Mouse (Mus musculus): ENCODE data around the gene Slc22a15.

The Slc22a15 gene

DNA sequence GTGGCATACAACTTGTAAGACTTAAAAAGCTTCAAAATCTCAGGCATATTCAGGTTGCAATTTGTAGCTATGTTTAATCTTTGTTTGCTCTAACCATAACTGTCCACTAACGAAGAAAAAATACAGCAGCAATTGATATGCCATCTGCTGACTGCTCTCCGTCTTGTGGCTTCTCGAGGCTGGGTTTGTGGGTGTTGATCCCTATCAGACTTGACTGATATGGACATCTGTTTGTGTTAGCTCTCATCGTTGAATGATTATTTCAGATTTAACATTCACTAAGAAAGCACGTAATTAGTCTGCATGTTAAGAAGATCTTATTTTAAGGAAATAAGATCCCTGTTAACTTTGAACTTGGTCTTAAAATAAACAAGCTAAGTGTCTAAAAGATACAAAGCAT, 7.7 kb downstream of the Slc22a15 start:
- no peak for DNase-seq (ENCODE audit: low read depth, low spot score)

DNA sequence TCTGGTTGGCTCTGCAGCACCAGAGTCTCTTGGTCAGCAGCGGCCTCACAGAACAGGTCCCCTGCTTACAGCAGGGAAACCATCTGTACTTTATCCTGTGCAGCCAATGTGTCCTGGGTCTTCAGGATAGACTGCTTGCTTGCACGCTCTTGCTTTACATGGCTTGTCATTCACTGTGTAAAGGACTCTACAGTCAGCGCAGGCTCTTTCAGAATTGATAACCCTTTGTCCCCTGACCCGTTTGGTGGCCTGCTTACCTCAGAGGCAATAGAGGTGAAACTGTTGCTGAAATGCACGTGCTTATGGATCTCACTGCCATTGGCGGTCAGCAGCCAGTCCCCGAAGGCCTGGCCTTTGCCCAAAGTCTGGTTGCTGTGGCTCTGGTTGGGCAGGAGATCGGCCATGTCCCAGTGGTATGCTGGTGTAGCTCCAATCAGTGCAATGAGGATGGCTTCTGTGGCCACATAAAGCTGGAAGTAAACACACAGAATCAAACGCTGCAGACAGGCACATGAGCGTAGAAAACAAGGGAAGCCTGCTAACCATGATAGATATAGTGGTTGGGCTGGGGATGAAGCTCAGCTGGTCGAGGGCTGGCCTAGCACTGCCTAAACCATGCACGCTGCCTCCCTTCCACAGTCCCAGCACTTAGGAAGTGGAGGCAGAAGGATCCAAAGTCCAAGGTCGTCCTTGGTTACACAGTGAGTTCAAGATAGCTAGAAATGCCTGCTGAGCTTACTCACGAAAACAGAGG, 9.0 kb downstream of the Slc22a15 start:
- no peak for DNase-seq (ENCODE audit: low read depth, low spot score)

DNA sequence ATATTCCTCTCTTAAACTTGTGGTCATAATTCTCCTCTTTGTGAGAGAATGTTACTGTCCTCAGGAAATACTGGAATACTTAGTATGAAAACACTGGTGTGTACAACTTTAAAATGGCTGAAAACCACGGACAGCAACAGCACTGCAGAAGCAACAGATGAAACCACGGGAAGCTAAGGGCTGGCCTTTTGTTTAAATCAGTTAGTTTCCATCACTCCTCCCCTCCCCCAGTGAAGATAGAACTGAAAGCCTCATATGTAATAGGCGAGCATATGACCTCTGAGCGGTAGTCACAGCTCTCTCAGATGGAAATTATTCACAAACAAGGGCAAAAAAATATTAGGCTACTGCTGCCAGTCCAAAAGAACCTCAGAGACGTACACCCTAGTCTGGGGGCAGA, 10.0 kb downstream of the Slc22a15 start:
- no peak for DNase-seq (ENCODE audit: low read depth, low spot score)

DNA sequence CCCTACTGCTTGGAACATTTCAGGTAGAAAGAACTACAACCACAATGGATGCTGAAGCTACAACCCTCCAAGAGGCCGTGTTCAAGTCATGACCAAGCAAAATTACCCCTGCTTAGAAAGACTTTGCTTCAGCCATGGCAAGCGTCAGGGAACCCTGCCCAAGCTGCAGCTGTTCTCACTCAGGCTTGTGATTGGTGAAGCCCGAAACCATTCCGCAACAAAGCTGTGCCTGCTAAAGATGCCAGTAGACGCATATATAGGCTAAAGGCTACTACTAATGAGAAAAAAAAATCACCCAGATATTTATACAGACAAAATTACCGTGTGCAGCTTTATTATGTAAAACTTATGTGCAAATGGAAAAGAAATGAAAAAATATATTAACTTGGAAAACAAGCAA, 12.2 kb downstream of the Slc22a15 start:
- DNase-seq (ENCODE audit: low read depth, low spot score) = no peak

DNA sequence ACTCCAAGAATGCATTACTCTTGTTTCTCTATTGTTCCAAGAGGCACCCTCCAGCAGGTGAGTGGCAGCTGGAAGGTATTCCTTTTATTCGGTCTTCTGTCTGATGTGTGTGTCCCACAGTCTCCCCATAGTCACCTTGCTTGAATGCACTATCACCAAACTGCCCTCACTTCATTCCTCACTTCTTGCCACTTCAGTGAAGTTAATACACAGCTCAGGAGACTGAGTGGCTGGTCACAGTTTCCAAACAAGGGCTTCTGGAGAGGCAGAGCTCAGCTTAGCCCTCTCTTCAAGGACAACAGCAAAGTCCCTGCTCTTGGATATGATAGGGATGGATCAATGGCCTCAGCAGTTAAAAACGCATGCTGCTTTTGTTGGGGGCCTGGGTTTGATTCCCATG, 17.2 kb downstream of the Slc22a15 start:
- no peak for DNase-seq (ENCODE audit: low read depth, low spot score)

DNA sequence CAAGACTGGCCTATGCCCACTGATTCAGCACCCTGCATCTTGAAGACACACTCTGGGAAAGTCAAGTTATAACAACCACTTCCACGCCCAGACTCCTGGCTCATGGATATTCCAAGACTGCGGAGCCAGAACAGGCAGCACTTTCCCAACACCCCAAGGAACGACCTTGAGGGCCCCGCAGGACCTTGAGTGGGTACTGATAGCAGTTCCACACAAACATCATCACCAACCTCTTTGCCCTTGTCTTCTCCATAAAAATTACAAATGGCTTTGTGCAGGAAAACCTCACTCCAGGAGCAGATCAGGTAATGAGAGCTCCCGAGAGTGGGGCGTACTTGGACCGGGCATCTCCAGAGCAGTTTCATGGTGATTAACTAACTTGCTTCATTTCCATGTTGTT, 19.5 kb downstream of the Slc22a15 start:
- DNase-seq (ENCODE audit: low read depth, low spot score) = no peak

DNA sequence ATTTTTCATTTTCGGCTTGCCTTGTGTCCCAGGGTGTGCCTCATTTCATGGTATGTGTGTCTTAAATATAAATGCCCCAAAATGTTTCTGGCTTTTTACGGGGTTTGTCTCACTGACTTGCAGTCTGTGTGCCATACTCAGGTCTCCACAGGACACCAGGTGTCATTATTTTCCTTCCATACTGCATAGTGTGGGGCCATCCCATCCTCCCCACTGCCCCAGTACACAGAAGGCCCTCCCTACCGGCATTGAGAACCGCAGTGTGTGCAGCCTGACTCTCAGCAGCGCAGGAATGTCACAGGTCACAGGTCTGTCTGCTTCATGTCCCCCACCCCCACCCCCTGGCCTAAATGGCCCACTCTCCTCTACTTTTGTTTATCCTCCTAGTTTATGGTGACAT, 21.2 kb downstream of the Slc22a15 start:
- DNase-seq (ENCODE audit: low read depth, low spot score) = no peak

DNA sequence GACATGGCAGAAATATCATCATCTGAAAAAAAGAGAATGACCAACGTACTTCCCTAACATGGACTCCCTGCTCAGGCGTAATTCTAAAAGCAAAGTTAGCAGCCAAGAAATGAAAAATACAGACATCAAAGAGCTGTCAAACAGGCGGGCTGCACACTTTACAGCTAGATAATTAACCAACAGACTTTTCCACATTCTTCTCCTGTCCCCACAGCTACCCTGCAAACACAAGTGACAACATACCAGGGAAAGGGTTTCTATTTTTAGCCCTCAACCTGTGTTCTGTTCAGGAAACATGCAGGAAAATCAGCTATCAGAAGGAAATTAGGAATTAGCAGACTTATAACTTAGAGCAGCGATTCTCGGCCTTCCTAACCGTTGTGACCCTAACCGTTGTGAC, 21.9 kb downstream of the Slc22a15 start:
- DNase-seq (ENCODE audit: low read depth, low spot score) = no peak

DNA sequence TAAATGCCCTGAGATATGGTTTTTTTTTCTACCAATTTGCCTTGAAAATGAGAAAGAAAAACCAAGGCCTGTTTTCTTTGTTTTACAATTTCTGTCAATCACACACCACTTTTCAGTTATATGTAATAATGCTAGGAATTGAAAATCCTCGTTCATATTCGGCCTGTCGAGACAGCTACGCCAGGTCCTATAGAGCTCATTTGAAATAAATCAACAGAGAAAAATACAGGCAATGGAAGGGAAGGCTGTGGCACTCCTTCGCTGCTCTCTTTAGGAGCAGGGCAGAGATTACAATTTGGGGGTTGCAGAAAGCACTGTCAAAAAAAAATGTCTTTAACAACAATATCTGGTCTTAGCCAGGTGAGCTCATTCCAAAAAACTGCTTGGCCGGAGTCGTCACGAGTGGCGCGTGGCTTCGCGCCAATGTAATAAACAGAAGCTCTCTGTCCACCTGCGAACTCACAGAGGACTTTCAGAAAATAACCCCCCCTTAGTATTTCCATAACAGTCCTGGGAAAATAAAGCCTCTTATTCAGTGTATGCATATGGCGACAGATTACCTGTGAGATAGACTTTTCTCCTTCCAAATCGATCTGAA, 26.8 kb downstream of the Slc22a15 start:
- DNase-seq (ENCODE audit: low read depth, low spot score) = no peak

DNA sequence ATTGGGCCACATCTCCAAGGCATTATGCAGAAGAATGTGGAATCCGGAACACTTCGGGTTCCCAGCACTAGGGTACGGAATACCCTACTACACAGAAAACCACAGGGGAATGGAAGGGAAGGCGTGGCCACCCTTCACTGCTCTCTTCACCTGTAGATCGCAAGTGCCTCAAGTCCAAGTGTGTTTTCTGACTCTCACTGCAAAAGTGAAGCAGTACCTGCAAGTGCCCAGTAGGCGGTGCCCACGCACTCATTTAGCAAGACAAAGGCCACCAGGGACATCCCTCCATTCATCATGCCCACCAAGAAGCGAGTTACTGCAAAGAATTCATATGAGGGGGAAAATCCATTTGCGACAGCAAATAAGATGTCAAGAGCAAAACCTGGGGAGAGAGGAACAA, 27.4 kb downstream of the Slc22a15 start:
- peak; percentile 65 for DNase-seq (ENCODE audit: low read depth, low spot score)

DNA sequence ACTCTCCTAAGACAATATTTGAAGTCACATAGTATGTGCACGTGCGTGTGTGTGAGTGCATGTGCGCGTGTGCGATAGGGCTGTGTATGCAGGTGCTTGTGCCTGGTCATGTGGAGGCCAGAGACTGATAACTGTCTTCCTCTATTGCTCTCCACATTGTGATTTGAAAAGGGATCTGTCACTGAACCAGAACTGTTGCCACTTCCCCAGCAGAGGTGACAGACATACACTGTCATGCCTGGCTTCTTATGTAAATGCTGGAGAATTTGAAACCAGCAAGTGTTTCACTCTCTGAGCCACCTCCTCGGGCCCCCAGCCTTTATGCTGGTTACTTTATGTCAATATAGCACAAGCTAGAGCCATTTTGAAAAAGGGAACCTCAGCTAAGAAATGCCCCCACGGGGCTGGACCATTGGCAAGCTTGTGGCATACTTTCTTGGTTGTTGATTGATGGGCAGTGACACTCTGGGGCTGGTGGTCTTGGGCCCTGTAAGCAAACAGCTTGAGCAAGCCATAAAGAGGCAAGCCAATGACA, 28.8 kb downstream of the Slc22a15 start:
- DNase-seq (ENCODE audit: low read depth, low spot score) = no peak

DNA sequence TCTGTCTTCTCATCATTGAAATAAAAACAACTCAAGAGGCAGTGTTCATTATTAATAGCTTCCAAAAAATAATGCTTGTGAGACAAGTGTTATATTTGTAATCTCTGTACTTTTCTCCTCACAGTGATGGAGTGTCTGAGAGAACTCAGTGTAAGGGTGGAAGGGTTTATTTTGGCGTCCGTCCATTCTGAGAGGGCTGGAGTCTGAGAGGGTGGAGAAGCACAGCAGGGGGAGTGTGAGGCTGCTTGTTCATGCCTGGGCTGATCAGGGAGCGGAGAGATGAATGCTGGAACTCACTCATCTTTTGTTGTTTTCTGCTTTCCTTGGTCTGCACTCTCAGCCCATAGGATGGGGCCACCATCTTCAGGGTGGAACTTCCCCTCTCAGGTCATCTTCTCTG, 38.7 kb downstream of the Slc22a15 start:
- DNase-seq (ENCODE audit: low read depth, low spot score) = no peak

DNA sequence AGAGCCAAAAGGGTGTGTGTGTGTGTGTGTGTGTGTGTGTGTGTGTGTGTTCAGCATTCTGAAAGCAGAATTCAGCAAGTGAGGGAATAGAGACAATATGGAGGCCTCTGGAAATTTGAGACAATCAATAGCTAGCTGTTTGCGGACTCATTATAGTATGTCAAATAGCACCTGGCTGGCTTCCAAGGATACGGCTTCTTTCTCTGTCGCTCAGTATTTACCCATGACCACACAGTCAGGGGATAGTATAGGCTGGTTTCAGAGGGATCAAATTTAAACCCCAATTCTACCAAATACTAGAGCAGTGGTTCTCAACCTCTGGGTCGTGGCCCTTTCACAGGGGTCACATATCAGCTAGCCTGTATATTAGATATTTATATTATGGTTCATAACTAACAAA, 39.2 kb downstream of the Slc22a15 start:
- no peak for DNase-seq (ENCODE audit: low read depth, low spot score)

DNA sequence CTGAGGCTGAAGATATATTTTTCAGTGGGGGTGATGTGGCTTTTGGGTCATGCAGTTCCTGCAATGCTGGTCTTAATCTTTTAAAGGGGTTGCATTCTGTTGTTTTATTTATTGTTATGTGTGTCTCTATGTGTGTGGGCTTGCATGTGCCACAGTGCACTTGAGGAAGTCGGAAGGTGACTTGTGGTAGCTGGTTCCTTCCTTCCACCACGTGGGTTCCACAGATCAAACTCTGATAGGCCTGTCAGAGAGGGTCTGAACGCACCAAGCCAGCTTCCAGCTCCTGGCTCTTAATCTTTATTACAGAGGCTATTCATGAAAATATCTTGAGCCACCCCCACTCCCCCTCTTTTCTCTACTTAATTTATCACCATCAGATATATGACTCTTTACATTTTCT, 40.4 kb downstream of the Slc22a15 start:
- no peak for DNase-seq (ENCODE audit: low read depth, low spot score)

DNA sequence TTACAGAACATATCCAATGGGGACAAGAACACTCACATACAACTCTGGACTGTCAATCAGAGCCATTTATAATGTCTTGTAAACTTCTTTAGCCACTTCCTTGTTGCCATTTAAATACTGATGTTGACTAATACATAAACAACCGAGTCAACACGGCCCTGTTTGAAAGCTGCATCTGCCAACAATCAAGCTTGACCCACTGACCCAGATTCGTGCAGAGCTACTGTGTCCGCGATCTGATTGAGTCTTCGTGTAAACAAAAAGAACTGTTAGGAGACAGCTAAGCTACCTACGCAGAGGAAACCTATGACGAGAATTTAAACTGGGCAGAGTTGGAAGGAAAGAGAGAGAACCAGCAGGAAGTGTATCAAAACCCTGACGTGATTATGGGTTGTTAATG, 42.5 kb downstream of the Slc22a15 start:
- peak; percentile 28 for DNase-seq (ENCODE audit: low read depth, low spot score)

DNA sequence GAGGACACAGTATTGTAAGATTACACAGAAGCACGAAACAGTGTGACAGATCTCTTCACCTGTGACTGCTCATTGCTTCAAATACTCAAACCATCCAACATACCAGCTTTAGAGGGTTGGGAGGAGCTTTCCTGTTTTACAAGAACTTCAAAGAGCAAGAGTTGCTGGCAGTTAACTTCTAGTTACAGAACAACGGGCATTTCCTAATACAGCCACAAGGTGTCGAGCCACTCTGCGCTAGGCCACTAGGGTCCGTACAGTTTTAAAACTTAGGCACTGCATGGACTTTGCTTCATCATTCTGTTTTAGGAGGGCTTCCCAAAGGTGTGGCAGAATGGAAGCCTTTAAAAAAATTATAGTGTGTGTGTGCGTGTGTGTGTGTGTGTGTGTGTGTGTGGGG, 43.4 kb downstream of the Slc22a15 start:
- DNase-seq (ENCODE audit: low read depth, low spot score) = no peak

DNA sequence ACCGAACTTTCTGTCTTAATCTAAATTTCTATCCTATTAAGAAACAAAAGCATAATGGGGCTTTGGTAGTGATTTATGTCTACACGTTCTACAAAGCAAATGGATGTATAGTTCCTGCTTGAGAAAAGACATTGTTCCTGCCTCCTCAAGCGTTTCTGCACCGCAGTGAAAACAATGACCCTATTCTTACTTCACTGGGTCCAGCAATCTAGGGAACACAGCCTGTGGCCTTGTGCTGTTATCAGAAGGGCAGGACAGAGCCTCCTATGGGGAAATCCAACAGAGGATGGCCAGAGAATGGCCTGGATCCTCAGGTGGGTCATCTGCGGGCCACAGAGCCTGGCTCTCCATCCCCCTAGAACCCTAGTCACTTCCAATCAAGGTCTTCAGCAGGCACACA, 46.1 kb downstream of the Slc22a15 start:
- DNase-seq (ENCODE audit: low read depth, low spot score) = no peak

DNA sequence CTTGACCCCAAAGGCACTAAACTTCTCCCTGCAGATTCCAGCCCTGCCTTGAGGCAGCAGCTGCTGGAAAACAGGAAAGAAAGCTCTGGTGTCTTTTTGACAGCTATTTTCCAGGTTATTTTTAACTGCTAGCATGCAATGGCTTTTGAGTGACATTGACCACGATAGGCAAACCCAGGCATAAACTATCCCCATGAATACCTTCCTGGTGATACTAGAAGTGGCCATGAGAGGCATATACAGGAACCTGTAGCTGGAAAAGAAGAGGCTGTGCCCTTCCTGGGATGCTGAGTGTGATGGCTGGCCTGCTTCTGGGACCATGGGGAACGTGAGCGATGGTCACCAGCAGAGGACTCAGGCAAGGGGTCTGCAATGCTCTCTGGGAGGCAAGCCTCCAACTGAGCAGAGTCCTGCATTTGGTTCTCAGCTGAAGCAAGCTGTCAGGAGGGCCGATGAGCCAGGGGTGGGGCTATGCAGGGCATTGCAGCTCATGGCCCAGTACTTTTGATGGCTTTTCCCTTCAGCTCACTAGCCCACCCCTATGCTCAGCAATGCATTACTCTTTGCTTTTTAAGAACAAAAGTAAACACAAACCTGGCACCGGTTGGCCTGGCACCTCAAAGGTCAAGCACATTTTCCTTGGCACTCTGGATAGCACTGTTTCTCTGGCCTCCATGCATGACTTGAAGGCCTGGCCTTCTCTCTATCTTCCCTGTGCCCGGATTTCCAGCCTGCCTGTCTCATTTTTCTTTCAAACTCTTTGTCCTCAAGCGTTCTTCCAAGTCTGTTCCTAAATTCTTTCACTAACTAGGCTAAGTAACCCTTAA, 47.6 kb downstream of the Slc22a15 start:
- no peak for DNase-seq (ENCODE audit: low read depth, low spot score)

DNA sequence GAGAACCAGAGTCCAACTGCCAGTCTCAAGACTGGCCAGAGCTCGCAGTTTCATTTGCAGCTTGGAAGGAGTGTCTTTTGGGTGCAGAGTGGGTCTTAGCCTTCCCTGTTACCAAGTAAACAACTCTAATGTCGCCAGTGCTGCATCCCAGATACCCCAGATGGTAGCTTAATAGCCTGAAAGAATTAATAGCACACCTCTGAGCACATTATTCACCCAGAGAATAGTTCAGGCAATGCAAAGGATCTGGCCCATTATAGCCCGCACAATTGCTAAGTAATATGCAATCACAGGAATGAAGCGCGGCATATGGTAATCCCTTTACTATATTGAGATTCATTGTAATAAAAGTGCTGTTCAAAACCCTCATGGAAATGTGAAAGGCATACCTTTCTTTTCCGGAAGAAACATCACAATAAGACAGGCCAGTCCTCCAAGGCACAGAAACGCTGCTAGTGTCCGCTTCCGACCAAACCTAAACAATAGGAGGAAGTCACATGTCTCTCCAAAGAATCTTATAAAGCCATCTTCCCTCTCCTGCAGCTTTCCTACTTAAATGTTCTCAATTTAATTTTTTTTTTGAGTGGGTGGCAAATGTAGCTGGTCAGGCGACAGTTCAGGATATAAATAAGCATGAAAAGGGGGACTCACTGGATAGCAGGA, 48.9 kb downstream of the Slc22a15 start:
- DNase-seq (ENCODE audit: low read depth, low spot score) = no peak

DNA sequence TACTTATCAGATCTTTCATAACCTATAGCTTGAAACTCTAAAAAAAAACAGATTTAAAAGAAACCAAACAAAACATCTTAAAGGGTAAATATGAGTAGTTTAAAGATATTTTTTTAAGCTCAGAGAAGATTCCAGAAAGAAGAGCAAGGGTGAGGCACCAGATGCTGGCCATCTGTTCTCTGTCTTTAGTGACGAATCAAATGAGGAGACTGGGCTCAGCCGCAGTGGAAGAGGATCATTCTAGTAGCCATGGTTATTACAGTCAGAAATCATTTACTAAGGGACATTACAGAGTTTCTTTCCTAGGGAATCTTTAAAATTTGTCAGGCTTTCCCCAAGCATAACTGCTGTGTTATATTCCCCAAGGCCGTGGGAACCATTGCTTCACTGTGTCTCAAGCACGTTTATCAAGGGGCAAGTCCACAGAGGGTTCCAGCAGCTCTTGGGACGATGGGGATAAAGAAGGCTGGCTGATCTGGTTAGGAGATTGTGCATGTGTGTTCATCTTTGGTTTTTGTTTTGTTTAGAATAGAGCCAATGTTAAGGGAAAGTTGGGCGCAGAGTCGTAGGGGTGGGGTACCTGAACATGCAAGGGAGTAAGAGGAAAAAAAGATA, 51.1 kb downstream of the Slc22a15 start:
- DNase-seq (ENCODE audit: low read depth, low spot score) = no peak

DNA sequence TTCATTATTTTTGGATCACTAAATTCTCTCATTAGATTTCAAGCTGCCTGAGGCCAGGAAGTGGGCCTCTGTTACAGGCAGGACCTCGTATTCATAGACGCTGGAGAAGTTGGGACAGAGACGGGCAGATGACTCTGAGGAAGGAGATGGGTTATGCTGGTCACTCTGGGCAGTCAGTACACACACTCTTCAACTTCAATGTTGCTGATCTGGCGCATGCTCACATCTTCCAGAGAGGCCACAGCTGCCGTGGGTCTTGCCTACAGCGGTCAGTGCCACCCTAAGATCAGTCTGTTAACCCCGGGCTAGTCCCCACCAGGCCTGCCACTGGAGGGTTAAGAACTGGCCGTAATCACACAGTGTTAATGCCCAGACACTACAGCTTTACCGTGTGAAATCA, 52.3 kb downstream of the Slc22a15 start:
- DNase-seq (ENCODE audit: low read depth, low spot score) = no peak

DNA sequence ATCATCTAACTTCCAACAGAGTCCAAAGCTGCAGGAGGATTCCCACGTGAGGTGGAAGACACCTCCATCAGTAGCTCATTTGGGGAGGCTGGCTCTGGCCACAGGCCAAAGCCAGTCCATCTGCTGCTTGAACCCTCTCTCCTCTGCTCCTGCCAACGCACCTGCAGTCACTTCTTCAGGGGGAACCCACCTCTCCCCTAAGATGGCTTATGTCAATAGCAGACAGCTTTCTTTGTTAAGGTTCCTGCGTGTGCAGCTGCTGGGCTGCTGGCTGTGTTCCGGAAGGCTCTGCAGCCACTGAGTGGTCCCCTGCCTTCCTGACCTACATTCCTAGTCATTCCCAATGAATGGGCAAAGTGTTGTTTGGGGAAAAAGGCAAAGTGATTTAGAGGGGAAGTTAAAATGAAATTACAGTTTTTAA, 57.2 kb downstream of the Slc22a15 start:
- DNase-seq (ENCODE audit: low read depth, low spot score) = no peak
